Mouse (Mus musculus): ENCODE measurements around the gene Ngp. TPM values are rescaled to one million over a fixed set of nuclear protein-coding genes. Genes with fewer than 3 reads are reported as not detected.

The Ngp gene
- polyA plus RNA-seq, 1 experiment = 0.02 TPM

DNA sequence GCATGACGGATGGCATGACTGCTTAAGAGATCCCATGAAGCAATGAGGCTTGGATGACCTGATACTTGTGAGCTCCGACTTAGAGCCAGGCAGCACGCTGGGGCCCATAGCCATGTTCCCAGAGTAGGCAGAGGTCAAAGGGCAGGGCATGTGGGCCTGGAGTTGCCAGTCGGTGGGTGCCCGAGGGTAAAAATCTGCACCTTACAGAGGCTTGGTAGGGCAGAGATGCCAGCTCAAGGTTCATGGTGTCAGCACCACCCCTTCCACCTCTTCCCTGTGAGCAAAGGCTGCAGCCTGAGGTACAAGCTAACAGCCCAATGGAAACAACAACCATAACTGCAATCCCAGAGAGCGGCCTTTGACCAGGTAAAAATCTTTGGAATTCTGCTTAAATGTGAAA lies 45.8 kb downstream of the Ngp start:
- Histone ChIP-seq H3ac (ENCODE audit: control insufficient read depth, insufficient read length, low read depth) (no peak overlapping the region), H3K79me3 (ENCODE audit: low read depth) (peaks cover 2% of the 10 kb centered on the region), H3K27me3 (ENCODE audit: control insufficient read depth, insufficient read depth, insufficient read length) (no peaks in the 10 kb centered on the region), H3K79me2 (ENCODE audit: control insufficient read depth, insufficient read depth) (no peaks in the 10 kb centered on the region), H3K4me3 (ENCODE audit: insufficient read depth, poor library complexity, severe bottlenecking) (no peak overlapping the region), H3K36me3 (ENCODE audit: control insufficient read depth, insufficient read depth) (no peaks in the 10 kb centered on the region)
- TF ChIP-seq MAX (IDR thresholded peaks at IDR 0.05) (no peak), FOSL1 (IDR thresholded peaks at IDR 0.05; ENCODE audit: insufficient read depth, low read length, poor library complexity, severe bottlenecking) (no peak), MYOD1 (IDR thresholded peaks at IDR 0.05; ENCODE audit: control insufficient read depth, insufficient read length, low read depth) (no peak), CTCF (IDR thresholded peaks at IDR 0.05; ENCODE audit: control insufficient read depth, insufficient read depth, insufficient read length) (no peak), MYOG (IDR thresholded peaks at IDR 0.05; ENCODE audit: control insufficient read depth, extremely low read depth, insufficient read length) (no peak), USF1 (IDR thresholded peaks at IDR 0.05; ENCODE audit: low read depth) (no peak), CEBPB (IDR thresholded peaks at IDR 0.05; ENCODE audit: low read depth) (no peak)

DNA sequence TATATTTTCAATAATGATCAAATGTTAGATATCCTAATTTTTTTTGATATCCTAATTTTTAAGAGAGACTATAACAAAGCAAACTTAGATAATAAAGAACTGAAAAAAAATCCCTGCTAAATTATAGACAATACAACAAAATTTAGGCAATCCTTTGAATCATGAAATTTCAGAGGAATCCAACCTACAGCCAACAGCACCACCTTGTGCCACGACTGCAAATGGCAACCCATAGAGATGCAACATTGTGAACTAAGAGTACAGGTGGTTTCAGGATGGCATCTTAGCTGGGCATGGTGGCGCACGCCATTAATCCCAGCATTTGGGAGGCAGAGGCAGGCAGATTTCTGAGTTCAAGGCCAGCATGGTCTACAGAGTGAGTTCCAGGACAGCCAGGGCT lies 46.6 kb downstream of the Ngp start:
- Histone ChIP-seq H3K79me2 (ENCODE audit: control insufficient read depth, insufficient read depth) (no peaks in the 10 kb centered on the region), H3ac (ENCODE audit: control insufficient read depth, insufficient read length, low read depth) (no peak overlapping the region), H3K4me3 (ENCODE audit: insufficient read depth, poor library complexity, severe bottlenecking) (no peak overlapping the region), H3K79me3 (ENCODE audit: low read depth) (peaks cover 2% of the 10 kb centered on the region), H3K36me3 (ENCODE audit: control insufficient read depth, insufficient read depth) (no peaks in the 10 kb centered on the region), H3K27me3 (ENCODE audit: control insufficient read depth, insufficient read depth, insufficient read length) (no peaks in the 10 kb centered on the region)
- TF ChIP-seq USF1 (IDR thresholded peaks at IDR 0.05; ENCODE audit: low read depth) (no peak), MAX (IDR thresholded peaks at IDR 0.05) (no peak), MYOD1 (IDR thresholded peaks at IDR 0.05; ENCODE audit: control insufficient read depth, insufficient read length, low read depth) (no peak), FOSL1 (IDR thresholded peaks at IDR 0.05; ENCODE audit: insufficient read depth, low read length, poor library complexity, severe bottlenecking) (no peak), CTCF (IDR thresholded peaks at IDR 0.05; ENCODE audit: control insufficient read depth, insufficient read depth, insufficient read length) (no peak), MYOG (IDR thresholded peaks at IDR 0.05; ENCODE audit: control insufficient read depth, extremely low read depth, insufficient read length) (no peak), CEBPB (IDR thresholded peaks at IDR 0.05; ENCODE audit: low read depth) (no peak)

Other genes with a start within 250 kb of the Ngp start
- 0.12 TPM for gene Cspg5, start 176.0 kb upstream of the Ngp start, polyA plus RNA-seq (2012; fragmentation: generic; extraction: Trizol)
- 26.0 TPM for gene Elp6, start 114.6 kb upstream of the Ngp start, polyA plus RNA-seq (2012; fragmentation: generic; extraction: Trizol)
- 57.4 TPM for gene Scap, start 86.5 kb upstream of the Ngp start, polyA plus RNA-seq (2012; fragmentation: generic; extraction: Trizol)
- gene Ptpn23, start 11.5 kb upstream of the Ngp start, polyA plus RNA-seq (2012; fragmentation: generic; extraction: Trizol) = 32.4 TPM
- 10.6 TPM for gene Klhl18, start 56.9 kb downstream of the Ngp start, polyA plus RNA-seq (2012; fragmentation: generic; extraction: Trizol)
- gene Kif9, start 57.2 kb downstream of the Ngp start, polyA plus RNA-seq (2012; fragmentation: generic; extraction: Trizol) = 0.09 TPM
- 12.0 TPM for gene Setd2, start 112.8 kb downstream of the Ngp start, polyA plus RNA-seq (2012; fragmentation: generic; extraction: Trizol)
- 87.7 TPM for gene Nradd, start 204.7 kb downstream of the Ngp start, polyA plus RNA-seq (2012; fragmentation: generic; extraction: Trizol)
- 3.3 TPM for gene Nbeal2, start 234.4 kb downstream of the Ngp start, polyA plus RNA-seq (2012; fragmentation: generic; extraction: Trizol)
- 86.7 TPM for gene Ccdc12, start 236.8 kb downstream of the Ngp start, polyA plus RNA-seq (2012; fragmentation: generic; extraction: Trizol)